Mouse (Mus musculus) cerebellum, postnatal 36 days (tissue): Measurements from ENCODE around the gene Kctd11.
"Not testable (repeated sequence)": the region's sequence is repeated elsewhere in the genome, so short reads cannot be mapped to it uniquely, and the experiment has no call there.

Source experiments
- DNase-seq, 2 experiments: peaks; one replicate each; pipeline ENCODE4 v3.0.0; 2021 to 2022; ENCODE audit warnings: mixed read lengths in 2 of 2

Gene Kctd11

GRCm38 (mm10) chr11:69881787-69882670, 823 bp upstream of the Kctd11 start:
- DNase-seq: no peak

- DNase-seq: peak; percentile 63 to 64
These were observed 727 bp downstream of the Kctd11 start for GRCm38 (mm10) chr11:69880506-69880852.

GRCm38 (mm10) chr11:69879711-69880110, 1.5 kb downstream of the Kctd11 start:
- DNase-seq: no peak

- DNase-seq: no peak
These were observed 2.3 kb downstream of the Kctd11 start for GRCm38 (mm10) chr11:69878952-69879351.

- no peak for DNase-seq
These were observed 2.8 kb downstream of the Kctd11 start for GRCm38 (mm10) chr11:69878399-69878798.

GRCm38 (mm10) chr11:69877878-69878277, 3.3 kb downstream of the Kctd11 start, which contains the start of gene Tmem95:
Tmem95 (minus strand) TSS chr11:69878018.
- DNase-seq: no peak

GRCm38 (mm10) chr11:69876867-69877266, 4.3 kb downstream of the Kctd11 start:
- DNase-seq: peak; percentile 86 to 87

- DNase-seq: no peak
These were observed 5.0 kb downstream of the Kctd11 start for GRCm38 (mm10) chr11:69876186-69876585.

GRCm38 (mm10) chr11:69872451-69872850, 8.8 kb downstream of the Kctd11 start:
- DNase-seq: no peak

- no peak for DNase-seq
These were observed 9.4 kb downstream of the Kctd11 start for GRCm38 (mm10) chr11:69871822-69872221.

GRCm38 (mm10) chr11:69870289-69871069, 10.7 kb downstream of the Kctd11 start:
- DNase-seq: no peak

- DNase-seq: no peak
These were observed 13.9 kb downstream of the Kctd11 start for GRCm38 (mm10) chr11:69867335-69867734.

GRCm38 (mm10) chr11:69865561-69865960, 15.6 kb downstream of the Kctd11 start:
- no peak for DNase-seq

- DNase-seq: no peak
These were observed 16.9 kb downstream of the Kctd11 start for GRCm38 (mm10) chr11:69864138-69864860.

GRCm38 (mm10) chr11:69863729-69864128, 17.5 kb downstream of the Kctd11 start:
- not testable (repeated sequence) for DNase-seq

GRCm38 (mm10) chr11:69858113-69858998, 22.9 kb downstream of the Kctd11 start, which contains the start of gene Tnk1:
Tnk1 (minus strand) TSS chr11:69858730.
- DNase-seq: no peak

- DNase-seq: peak; percentile 42 to 57
These were observed 25.9 kb downstream of the Kctd11 start for GRCm38 (mm10) chr11:69855347-69855746.

GRCm38 (mm10) chr11:69854680-69855079, 26.5 kb downstream of the Kctd11 start:
- DNase-seq: no peak

- no peak for DNase-seq
These were observed 27.2 kb downstream of the Kctd11 start for GRCm38 (mm10) chr11:69853994-69854393.

GRCm38 (mm10) chr11:69850754-69851153, 30.5 kb downstream of the Kctd11 start:
- DNase-seq: no peak

GRCm38 (mm10) chr11:69849884-69850283, 31.3 kb downstream of the Kctd11 start:
- DNase-seq: no peak

GRCm38 (mm10) chr11:69849128-69849527, 32.1 kb downstream of the Kctd11 start:
- DNase-seq: no peak
